Mouse (Mus musculus): ENCODE results near the gene Dpp6.
"Not testable (repeated sequence)": the region's sequence is repeated elsewhere in the genome, so short reads cannot be mapped to it uniquely, and the experiment has no call there.

Gene Dpp6

DNA sequence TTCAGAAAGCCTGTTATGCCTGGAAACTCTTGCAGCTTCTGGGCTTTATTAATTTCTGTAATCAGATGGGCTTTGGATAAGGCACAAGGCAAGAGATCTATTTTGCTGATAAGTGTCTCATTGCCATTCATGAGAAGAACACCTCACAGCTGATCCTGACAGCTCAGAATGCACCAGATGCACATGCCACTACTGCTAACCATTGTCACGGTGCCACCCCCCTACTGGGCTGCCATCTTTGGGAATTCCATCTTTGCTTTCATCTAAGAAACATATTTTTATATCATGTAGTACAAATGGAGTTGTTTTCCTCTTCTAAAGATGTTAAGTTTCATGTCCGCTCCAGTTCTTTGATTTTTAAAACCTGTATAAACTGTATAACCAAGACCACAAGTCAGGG, 664.7 kb downstream of the Dpp6 start:
- in situ Hi-C loops (cut with MboI, MseI), result no loop called here

DNA sequence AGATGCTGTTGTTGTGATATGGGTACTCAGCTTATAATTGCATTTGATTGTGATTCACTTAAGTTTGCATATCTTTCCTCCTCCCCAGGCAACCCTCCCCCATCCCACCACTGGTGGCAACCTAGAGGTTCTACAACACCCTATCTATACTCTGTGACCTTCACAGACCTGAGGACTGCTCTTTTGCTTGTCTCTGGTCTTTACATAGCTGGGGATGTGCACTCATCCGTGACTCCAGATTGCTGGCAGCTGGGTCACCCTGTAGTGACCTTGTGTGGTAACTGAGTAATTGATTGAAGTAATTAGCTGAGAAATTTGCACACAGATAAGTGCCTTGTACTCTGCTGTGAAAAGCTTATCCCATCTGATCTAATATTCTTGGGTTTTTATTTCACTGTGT, 669.1 kb downstream of the Dpp6 start:
- in situ Hi-C loops (cut with MboI, MseI), result no loop called here

DNA sequence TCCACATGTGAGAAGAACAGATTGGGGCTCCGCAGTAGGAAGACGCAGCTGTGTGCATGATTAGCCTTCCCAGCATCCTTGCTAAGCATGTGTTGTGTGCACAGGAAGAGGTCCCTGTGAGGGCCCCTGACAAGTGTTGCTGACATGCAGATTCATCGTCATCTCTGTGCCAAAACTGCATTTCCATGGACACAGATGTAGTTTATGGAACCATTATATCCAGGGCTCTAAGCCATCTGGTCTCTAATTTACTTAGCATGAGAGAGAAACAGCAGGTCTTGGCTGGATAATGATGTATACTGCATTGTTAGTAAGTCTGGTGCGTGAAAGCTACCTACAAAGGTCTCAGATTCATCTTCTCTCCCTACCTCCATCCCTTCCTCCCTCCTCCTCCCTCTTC, 673.9 kb downstream of the Dpp6 start:
- in situ Hi-C loops (cut with MboI, MseI), result no loop called here

DNA sequence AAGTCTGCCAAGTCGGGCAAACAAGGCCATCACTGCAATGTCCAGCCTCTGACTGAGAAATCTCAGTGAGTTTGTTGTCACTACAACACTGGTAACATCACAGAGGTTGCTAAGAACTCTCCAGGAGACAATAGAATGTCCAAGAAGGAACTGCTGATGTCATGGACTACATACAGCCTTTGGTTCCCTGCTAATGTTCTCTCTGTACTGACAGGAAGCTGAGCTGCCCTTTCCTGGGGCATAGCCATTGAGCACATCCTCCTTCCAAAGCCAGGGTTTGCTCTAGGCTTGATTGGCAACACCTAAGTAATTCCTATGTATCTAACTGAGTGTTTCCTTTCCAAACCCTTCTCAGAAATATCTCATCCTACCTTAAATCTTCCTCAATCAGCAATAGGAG, 684.3 kb downstream of the Dpp6 start, which contains the start of gene Speer4b:
Gene Speer4b, minus strand, starts transcription at position 101 of the 400 bp plus-strand sequence.
- in situ Hi-C loops (cut with MboI, MseI), result not testable (repeated sequence)

DNA sequence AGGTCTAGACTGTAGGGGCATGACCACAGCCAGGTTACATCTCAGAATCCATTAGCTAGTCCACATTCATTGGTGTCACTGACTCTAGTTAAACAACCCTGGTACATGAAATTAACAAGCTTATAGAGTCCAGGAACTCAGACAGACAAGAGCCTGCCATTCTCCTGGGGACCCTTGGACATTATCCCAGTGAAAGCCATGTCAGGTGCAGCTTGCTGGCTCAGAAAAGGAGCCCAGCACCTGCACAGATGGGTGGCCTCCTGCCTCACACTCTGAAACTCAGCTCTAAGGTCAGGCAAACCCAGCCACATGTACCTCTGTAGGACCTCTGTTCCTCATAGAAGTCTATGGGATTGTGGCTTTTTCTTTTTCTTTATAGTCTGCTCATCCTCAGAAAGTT, 701.7 kb downstream of the Dpp6 start:
- in situ Hi-C loops (cut with MboI, MseI), result no loop called here

DNA sequence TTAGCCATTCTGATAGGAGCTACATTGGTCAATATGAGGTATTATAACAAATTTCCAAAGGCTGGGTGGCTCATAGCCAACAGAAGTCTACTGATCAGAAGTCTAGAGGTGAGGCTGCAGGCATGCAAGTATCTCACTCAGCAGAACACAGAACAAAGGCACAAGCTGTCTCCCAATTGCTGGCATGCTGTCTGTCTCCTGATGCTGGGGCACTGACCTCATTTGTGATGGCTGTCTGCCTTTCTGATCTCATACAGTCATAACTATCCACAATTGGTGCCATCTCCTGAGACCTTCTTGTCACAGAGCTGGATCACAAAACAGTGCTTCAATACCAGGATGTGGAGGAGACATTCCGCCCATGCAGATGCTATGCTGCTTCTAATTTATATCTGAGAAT, 709.9 kb downstream of the Dpp6 start:
- in situ Hi-C loops (cut with MboI, MseI), result no loop called here

DNA sequence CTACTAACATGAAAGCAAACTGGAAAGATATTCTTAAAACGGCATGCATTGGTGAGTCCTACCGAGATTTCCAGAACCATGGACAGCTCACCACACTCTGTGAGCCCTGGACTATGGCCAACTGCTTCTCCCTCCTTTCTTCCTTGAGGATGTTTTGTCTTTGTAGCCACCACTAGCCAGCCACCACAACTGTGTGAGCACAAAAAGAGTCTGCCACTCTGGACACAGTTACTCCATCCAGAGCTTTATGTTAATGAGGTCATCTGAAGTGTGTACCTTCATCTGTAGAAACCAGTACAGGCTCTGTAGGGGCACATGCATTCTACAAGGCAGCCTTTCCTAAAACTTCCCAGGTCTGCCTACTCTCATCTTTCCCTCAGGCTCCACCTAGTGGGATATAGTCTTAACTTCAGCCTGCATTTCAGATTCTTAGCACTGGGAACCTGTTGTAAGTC, 727.8 kb downstream of the Dpp6 start:
- in situ Hi-C loops (cut with MboI, MseI), result no loop called here

DNA sequence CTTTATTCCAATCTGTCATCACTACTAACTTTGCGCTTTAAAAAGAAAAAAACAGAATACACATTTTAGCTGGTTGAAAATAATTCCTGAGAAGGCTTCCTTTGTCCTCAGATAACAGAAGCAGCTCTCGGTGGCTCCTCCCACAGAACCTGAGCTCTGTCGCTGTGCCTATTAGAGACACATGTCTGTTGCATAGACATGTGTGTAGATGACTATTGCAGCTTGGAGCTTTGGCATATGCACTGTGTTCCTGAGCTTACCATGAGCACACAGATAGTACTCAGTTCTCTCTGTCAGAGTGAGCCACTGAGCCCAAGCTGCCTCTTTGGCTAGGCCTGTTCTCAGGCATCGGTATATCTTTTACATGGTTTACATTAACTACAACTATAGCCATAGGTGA, 732.3 kb downstream of the Dpp6 start:
- in situ Hi-C loops (cut with MboI, MseI), result no loop called here

DNA sequence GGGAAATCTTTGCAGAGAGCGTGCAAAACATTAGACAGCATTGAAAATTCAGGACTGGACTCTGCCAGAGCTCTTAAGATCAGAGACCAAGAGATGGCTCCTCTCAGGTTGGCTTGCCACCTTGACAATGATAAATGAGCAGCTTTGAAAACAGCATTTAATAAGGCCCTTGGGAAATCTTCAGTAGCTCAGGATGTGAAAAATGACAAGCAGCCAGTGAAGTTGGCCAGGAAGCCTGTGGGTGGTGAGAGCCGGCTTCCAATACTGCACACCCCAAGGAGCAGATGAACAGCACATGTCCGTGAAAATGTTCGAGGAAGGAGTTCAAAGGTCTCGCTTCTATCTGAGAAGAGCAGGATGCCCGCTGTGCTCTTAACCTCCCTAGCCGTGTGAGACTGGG, 748.7 kb downstream of the Dpp6 start:
- in situ Hi-C loops (cut with MboI, MseI), result no loop called here

DNA sequence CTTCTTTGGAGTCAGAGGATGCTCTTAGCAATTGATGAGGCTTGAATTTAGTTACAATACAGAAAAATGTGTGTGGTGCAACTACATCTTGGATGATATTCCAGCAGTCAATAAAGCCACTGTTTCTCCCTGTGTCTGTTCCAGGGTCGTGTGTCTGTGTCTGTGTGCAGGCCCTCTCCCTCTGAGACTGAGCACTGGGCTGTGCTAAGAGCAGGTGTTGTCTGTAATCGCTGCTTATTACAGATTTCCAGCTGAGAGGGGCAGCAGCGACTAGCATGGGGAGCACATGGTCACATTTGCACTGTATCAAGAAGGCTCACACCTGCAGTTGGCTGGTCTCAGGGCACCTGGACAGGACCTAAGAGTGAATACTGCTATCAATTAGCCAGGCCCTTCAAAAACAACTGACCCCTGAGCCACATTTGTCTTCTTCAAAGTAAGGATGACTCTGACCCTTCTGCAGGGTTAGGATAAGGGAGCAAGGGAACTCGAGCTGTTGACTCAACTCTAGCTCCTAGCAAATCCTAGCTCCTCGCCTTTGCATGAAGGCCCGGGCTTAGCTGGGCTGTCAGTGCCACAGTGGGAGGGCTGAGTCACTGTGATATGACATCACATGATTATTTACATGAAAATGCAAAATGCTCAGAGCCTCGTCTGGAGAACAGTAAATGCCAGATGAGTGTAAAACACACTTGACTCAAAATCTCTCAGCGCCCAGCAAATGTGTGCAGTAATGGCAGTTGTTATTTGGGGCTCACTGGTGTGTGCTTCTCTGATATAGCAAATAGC, 771.2 kb downstream of the Dpp6 start:
- in situ Hi-C loops (cut with MboI, MseI), result no loop called here

DNA sequence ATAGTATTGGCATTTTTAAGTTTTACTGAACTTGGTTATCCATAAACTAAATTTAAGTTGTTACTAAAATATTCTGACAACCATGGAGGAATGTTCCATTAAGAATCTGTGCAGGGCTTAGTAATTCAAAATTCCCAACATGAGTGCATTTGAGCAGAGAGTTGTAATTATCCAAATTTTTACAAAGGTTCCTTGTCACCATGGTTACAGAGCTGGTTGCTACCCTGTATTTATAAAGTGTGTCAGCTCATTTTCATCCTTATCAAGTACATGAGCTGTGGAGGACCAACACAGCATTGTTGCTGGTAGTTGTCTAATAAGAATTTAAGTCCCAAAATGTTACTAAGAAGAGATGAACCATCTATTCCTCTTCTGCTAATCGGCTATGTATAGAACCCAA, 787.1 kb downstream of the Dpp6 start:
- in situ Hi-C loops (cut with MboI, MseI), result no loop called here

DNA sequence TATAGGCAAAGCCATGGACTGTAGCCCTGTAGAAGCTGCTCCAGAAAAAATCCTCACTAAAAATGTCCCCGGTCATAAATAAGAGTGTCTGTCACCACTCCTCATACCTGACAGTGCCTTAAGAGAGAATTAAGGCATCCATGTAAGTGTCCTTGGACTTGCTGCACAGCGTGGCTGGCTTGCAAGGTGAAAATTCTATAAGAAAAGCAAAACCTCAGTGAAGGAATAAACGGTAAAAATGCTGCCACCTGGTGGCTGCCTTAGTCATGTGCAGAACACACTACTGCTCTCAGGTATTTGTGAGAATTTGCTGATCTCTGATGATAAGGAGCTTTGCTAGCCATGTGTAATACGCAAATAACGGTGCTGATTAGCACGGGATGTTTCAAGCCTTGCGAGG, 798.8 kb downstream of the Dpp6 start:
- in situ Hi-C loops (cut with MboI, MseI), result no loop called here

DNA sequence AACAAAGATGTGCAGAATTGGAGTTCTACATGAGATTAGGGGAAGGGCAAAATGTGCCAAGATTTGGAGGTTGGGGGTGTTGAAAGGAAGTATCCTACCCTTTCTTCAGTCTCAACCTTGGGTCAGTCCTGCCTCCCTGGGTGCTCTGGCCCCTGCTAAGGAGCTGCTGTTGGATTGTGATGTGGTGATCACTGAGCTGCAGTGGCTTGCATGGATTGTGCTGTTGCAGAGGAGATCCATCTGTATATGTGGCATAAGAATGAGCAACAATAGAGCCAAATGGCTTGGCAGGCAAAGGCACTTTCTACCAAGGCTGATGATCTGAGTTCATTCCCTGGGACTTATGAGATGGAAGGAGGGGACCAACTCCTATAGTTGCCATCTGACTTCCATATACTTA, 804.8 kb downstream of the Dpp6 start:
- in situ Hi-C loops (cut with MboI, MseI), result no loop called here

DNA sequence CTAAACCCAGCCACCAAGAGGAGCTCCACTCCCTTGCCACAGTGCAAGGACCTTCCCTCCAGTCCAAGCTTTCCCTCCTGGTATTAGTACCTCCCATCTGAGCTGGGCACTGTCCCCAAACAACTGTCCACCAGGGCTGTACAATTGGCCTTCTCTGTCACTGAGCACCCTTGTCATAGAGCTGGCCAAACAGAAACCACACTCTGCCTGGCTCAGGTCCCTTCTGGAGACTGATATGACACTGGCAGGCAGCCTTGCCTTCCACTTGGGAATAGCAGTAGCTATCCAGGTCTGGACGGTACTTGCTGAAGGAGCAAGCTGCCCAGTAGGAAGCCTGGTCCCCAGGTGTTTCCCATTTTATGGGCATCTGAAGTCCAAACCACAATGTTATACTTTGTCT, 806.9 kb downstream of the Dpp6 start:
- in situ Hi-C loops (cut with MboI, MseI), result no loop called here

DNA sequence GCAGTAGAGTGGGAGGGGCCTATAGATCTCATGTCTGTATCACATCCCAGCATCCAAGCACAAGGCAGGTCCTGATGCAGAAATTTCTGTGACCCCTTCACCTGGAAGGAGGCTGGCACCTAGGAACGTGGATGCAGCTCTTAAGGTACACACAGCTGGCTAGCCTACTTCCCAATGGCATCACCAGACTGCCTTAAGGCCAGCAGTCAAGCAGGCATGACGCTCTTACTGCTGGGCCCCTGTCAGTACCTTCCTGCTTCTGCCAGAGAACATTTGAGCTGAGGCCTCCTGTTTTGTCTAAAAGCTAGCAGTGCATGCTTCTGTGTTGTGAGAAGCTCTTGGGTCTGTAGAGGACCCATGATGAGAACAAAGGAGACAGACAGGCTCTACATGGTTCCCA, 815.1 kb downstream of the Dpp6 start:
- in situ Hi-C loops (cut with MboI, MseI), result no loop called here

DNA sequence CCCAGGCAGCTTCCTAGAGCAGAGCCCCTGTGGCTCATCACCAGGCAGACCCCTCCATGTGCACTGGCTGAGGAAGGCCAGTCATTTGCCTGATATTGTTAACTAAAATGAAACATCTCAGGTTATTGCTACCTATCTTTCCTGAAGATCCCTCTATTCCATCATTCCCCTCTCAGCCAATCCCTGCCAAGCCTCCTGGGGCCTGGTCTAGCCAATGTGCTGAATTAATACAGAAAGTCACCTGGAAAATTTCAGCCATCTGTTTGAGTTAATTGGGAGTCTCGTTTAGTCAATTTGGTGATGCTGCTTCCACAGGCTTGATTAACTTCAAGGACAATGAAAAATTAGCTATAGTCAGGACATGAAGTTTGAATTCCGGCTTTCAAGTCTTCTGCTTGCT, 818.9 kb downstream of the Dpp6 start:
- in situ Hi-C loops (cut with MboI, MseI), result no loop called here

DNA sequence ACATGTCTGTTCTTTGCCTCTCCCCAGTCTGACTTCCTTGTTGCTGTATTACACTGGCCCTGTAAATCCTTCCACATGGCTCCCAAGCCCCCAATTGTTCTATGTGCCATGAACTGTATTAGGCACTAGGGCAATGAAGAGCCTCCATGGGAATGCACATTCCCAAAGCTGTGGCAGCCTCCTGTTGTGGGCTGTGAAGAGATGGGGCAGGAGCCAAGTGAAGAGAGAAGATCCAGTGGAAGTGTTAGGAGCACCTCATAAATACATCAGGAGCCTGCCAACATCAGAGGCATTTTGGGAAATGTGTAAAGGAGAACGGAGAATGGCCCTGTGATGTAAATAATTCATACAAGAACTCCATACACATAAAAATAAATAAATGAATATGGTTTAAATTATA, 824.9 kb downstream of the Dpp6 start:
- in situ Hi-C loops (cut with MboI, MseI), result no loop called here

DNA sequence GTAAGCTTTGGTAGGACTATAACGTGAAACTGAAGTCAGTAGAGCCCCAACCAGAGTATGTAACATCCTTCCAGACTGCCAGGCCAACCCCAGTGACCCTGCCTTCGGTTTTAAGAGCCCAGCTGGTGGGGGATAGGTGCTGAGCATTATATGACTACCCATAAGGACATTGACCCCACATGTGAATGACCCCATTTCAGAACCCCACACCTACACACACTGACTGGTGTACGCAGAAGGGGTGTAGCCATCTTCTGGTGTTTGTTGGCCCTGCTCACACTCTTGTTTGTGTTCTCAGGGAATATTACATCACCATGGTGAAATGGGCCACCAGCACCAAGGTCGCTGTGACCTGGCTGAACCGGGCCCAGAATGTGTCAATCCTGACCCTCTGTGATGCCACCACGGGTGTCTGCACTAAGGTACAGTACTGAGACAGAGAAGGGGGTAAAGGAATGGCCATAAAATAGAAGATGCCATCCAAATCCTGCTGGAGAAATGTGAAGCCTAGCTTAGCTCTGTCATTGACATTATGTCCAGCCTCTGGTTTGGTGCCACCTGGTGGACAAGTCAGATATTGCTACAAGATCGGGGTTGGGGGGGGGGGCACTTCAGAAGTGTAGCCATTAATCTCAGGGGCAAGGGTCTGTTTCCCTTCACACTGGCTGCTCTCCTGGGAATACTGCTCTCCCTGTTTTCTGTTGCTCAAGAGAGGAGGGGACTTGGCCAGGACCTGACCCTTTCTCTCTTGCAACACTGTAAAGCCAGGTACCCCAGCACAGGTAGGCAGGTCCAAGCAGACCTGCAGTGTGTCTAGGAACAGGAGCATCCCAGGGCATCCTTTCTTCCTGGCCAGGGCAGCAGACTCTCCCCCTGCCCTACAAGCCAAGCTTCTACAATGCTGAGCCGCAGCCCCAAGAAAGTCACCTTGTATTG, 835.1 kb downstream of the Dpp6 start:
- in situ Hi-C loops (cut with MboI, MseI), result no loop called here

DNA sequence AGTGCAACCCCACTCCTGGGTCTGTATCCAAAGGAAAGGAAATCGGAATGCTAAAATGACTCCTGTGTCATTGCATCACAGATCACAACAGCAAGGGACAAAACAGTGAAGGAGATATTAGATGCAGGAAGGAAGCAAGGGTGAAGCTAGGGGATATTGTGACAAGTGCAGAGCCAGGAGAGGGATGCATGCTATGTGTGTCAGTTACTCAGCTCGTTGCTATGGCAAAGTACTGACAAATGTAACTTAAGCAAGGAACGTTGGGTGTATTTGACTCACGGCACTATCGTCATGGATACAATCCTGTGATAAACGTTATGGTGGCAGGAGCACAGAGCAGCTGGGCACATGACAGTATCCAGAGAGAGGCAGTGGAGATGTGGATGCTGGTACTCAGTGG, 839.1 kb downstream of the Dpp6 start:
- in situ Hi-C loops (cut with MboI, MseI), result no loop called here

DNA sequence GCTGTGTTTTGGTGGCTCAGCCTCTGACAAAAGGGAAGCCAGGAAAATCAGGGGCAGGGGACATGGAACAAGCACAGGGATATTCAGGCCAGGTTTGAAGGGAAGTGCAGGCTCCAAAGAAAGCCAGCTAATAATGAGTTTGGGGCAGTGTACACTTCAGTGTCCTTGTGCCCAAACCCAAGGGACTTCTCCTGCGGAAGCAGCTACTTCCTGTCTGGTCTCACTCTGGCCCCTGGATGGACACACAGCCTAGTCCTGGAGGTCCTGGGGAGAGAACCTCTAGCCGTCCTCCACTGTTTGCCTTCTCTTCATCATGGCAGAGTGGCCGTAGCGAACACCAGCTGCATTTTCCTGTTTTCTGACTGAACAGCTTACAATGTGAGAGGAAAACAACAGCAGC, 840.7 kb downstream of the Dpp6 start:
- in situ Hi-C loops (cut with MboI, MseI), result no loop called here

DNA sequence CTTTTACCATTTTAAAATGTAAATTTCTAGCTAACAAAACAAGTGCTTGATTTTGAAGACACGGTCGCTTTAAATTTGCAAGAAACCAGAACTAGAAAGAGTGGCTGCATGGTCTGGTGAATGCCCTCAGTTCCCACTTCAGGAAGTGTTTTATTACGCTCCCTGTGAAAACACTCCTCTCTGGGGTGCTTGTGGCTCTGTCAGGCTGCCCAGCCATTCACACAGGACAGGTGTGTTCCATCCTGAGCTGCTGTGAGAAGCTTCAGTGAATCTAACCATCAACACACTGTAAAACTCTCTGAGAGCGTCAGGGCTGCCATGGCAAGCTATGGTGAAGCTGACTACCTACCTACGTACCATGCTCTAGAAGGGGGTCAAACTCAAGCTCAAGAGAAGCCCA, 841.2 kb downstream of the Dpp6 start:
- in situ Hi-C loops (cut with MboI, MseI), result no loop called here

DNA sequence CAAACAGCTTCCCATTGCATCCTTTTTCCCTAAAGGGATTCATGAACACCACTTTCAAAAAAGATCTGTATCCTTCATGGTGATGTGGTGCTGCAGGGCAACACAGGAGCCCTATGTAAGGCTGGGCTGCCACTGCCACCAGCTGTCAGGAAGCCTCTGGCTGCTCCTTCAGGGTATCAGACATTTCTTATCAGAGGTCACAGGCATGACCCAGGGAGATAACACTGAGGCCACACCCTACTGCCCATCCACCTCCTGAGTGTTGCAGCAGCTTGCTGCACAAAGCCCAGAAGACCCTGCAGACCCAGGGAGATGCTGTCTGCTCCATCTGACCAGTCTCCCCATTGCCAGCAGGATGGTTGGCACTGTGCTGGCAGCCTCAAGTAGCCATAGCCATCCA, 841.6 kb downstream of the Dpp6 start:
- in situ Hi-C loops (cut with MboI, MseI), result no loop called here

DNA sequence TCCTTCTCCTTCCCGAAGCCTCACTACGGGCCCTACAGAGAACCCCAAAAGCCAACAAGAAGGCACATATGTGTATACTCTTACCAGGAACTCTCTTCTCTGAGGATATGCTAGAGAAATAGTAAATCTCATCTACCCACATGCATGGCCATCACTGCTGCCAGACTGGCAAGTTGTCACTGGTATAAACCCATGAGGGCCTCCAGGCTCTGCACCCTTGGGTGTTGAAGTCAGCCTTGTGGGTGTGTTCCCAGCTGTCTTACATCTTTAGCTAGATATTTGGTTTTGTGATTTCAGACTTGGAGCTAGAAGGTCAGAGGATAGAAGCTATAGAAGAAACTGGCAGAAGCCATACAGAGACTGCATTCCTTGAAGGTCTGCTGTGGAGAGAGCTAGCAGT, 842.0 kb downstream of the Dpp6 start:
- in situ Hi-C loops (cut with MboI, MseI), result no loop called here

Measured in regulatory T cell (primary cell).